Mouse (Mus musculus) bone marrow, adult 2 months (tissue): ENCODE measurements around the gene Rif1. TPM values are rescaled to one million over a fixed set of nuclear protein-coding genes. Genes with fewer than 3 reads are reported as not detected.
A peak's percentile ranks its signal among the peaks of the same experiment; 100 is the strongest.

Experiments
- H3K27ac ChIP-seq: fragments of 200-500 bp; 2 replicates; pipeline ENCODE4 v1.5.1; 2012; ENCODE audit warnings: low read depth, mild to moderate bottlenecking, control low read depth, inconsistent platforms, low read length; ENCODE audit not compliant: control insufficient read depth, poor library complexity, insufficient read depth
- H3K4me1 ChIP-seq: fragments of 200-500 bp; 2 replicates; pipeline ENCODE4 v1.6.1; 2011; ENCODE audit warnings: low read length; ENCODE audit not compliant: control insufficient read depth, insufficient read depth
- H3K4me3 ChIP-seq: fragments of 200-500 bp; replicated peaks from 2 replicates; pipeline ENCODE3; 2011; ENCODE audit warnings: mild to moderate bottlenecking, low read depth, low read length, control low read depth; ENCODE audit not compliant: control insufficient read depth
- CTCF ChIP-seq: fragments of 200-500 bp; IDR thresholded peaks from 2 replicates; pipeline ENCODE4 v1.5.1; 2011; ENCODE audit warnings: low read length, control low read depth; ENCODE audit not compliant: control insufficient read depth, insufficient read depth
- POLR2A ChIP-seq: fragments of 200-500 bp; IDR thresholded peaks from 2 replicates; pipeline ENCODE4 v1.6.1; 2011; ENCODE audit warnings: low read depth, mild to moderate bottlenecking, control low read depth, low read length, borderline replicate concordance; ENCODE audit not compliant: control insufficient read depth
- WGBS: fragments of 180-500 bp; shearing (Covaris S2); methylation state at CpG from one replicate; pipeline ENCODE4 v1.1.7; 2018; 5-methylcytosine and 5-hydroxymethylcytosine counted together
- polyA plus RNA-seq: library from polyadenylated mRNA; stranded (reverse); fragments of >200 nt; gene quantifications from 2 replicates; pipeline ENCODE4 v1.2.4, GENCODE M21; 2011; ENCODE audit warnings: low replicate concordance; ENCODE audit not compliant: missing spikeins, insufficient read depth, insufficient read length

Rif1 gene
- 11.0 and 15.2 TPM in 2 replicates for polyA plus RNA-seq

DNA sequence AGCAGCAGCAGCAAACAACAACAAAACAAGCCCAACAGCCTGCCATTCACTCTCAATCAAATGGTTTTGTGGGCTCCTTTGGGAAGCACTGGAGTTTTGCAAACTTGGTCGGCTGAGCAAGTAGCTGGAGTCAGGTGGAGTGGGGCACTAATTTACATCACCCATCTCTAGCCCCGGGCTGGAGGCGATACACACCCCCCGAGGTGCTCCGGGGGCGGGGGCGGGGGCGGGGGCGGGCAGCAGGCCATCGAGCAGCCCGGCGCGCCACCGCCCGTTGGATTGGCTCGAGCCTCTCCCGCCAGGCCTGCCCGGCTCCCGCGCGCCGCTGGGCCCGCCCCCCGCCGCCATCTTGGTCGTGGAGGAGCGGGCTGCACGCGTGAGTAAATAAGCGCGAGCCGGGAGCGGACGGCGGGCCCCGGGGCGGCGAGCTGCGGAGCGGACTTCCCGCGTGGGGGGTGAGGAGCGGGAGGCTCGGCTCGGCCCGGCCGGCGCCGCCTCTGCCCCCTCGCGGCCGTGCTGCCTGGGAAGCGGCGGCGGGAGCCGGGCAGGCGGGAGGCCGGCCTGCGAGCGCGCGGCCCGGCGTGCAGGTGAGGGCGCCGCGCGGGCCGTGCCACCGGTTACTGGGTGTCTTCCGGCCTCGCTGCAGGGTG, at the start of gene Rif1:
TSS of gene Rif1 (plus strand) at position 342 of the 650 bp plus-strand sequence.
- TF ChIP-seq CTCF (no peak), POLR2A (peak; percentile 25; the same call in 1 of the 2 replicates)
- H3K27ac ChIP-seq: peak within 1 kb of the TSS; percentile 75; the same call in 1 of the 2 replicates
- peak within 1 kb of the TSS; percentile 64 for H3K4me3 ChIP-seq
- WGBS: under 1% methylated on average over 69 of the region's 72 CpGs
- H3K4me1 ChIP-seq: no peaks in the 10 kb centered on the region; the same call in none of the 2 replicates

GRCm38 (mm10) chr2:52027061-52027460, 45.6 kb upstream of the Rif1 start:
- no peaks in the 10 kb centered on the region for H3K4me1 ChIP-seq
- H3K27ac ChIP-seq: no peak overlapping the region
- WGBS: 80% methylated on average over 4 of the region's 4 CpGs
- no peak overlapping the region for H3K4me3 ChIP-seq
- TF ChIP-seq POLR2A (no peak), CTCF (no peak)

DNA sequence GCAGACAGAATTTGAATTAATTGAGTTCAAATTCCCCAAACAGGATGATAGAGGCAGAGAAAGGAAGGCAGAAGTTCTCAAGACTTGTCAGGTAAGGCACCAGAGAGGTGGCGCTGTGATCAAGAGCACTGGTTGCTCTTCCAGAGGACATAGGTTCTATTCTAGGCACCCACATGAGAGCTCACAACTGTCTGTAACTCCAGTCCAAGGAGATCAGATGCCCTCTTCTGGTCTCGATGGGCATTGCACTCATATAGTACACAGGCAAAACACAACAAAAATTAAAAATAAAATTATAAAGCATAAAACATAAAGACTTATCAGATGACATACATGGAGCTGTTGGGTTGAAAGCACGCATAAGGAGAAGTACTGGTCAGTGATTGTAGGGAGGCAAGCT, 43.2 kb upstream of the Rif1 start:
- Histone ChIP-seq H3K27ac (no peak overlapping the region), H3K4me1 (no peaks in the 10 kb centered on the region), H3K4me3 (no peak overlapping the region)
- WGBS: 84% methylated on average over 3 of the region's 3 CpGs
- TF ChIP-seq POLR2A: no peak
- no peak for TF ChIP-seq CTCF

DNA sequence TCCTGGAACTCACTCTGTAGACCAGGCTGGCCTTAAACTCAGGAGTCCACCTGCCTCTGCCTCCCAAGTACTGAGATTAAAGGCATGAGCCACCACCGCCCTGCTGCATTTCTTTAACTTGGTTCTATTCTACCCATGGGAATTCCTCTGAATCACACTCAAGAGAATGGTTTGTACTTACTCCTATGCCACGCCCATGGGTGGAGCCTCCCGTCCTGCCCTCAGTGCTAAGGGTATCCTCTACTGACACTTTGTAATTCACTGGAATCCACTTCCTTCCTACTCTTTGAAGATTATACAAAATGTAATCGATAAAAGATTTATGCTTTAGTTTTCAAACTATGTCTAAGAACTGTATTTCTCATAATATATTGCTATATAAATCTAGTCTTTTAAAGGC, 41.1 kb upstream of the Rif1 start:
- Histone ChIP-seq H3K27ac (no peak overlapping the region), H3K4me1 (no peaks in the 10 kb centered on the region; the same call in 1 of the 2 replicates), H3K4me3 (no peak overlapping the region)
- WGBS: 60% methylated on average over 4 of the region's 4 CpGs
- TF ChIP-seq POLR2A (no peak), CTCF (no peak)

DNA sequence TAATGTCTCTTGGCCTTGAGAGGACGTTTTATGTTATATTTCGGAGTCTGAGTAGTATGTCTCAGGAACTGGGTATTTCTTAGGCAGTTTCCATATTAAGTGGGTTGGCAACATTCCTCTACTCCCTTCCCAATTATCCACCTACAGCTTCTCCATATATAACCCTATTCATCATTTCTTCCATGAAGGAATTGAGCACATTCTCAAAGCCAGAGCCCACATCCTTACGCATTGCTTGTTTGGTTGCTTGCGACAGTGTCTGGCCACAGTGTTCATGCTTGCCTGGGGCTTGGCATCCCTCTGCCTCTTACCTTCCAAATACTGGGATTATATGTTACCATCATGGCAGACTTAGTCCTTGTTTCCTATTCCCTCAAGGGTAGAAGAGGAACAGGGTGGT, 38.0 kb upstream of the Rif1 start:
- Histone ChIP-seq H3K4me3 (no peak overlapping the region), H3K27ac (no peak overlapping the region), H3K4me1 (no peaks in the 10 kb centered on the region; the same call in 1 of the 2 replicates)
- TF ChIP-seq POLR2A: no peak
- TF ChIP-seq CTCF: no peak
- WGBS: 89% methylated on average over 4 of the region's 4 CpGs

GRCm38 (mm10) chr2:52035144-52035543, 37.5 kb upstream of the Rif1 start:
- WGBS: 74% methylated on average over 4 of the region's 4 CpGs

DNA sequence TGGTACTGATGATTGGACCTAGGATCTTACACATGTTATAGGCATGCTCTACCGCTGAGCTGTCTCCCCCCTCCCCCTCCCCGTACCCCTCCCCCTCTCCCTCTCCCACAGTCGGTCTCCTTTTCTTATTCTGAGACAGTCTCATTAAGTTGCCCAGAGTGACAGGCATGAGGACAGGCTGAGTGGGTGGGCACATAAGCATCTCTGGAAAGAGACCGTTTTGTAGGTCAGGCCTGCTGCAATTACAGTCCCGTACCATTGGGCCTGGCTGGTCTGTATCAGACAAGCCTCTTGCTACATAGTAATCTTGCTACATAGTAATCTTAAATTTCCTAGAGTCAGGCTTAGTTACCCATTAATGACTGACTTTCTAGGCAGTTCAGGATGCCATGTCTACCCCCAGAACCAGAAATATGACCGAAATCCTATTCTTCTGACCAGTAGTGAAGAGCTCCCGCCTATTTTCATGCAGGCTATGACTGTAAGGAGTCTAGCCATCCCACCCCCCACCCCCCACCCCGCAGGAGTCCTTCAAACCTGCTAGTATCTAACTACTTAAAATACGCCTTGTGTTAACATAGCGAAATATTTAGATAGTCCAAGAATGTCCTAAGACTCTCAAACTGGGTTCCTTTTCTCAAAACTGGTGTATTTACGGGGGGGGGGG, 35.6 kb upstream of the Rif1 start:
- no peak for TF ChIP-seq CTCF
- no peak for TF ChIP-seq POLR2A
- no peak overlapping the region for H3K4me3 ChIP-seq
- 65% methylated on average over 11 of the region's 11 CpGs for WGBS
- H3K4me1 ChIP-seq: no peaks in the 10 kb centered on the region; the same call in 1 of the 2 replicates
- no peak overlapping the region for H3K27ac ChIP-seq

More at GRCm38 (mm10) chr2:52035144-52035543, 37.5 kb upstream of the Rif1 start:
- no peak overlapping the region for H3K4me3 ChIP-seq
- no peak overlapping the region for H3K27ac ChIP-seq
- no peaks in the 10 kb centered on the region; the same call in 1 of the 2 replicates for H3K4me1 ChIP-seq
- TF ChIP-seq CTCF (no peak), POLR2A (no peak)

DNA sequence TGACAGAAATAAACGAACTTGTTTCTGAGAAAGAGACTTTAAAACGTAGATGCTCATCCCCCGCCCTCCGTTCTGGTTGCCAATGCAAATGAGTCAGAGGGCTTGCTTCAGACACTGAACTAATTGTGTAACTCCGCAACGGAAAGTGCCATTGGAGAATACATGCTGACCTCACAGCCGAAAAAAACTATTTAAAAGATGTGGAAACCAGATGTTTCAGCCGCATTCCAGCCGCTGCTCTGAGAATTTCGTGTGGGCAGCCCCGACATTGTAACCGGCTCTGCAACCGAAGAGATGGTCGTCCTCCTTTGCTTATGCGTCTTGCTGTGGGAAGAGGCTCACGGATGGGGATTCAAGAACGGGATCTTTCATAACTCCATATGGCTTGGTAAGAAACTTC, 34.8 kb upstream of the Rif1 start, which contains the start of gene Tnfaip6:
TSS of gene Tnfaip6 (plus strand) at position 128 of the 400 bp plus-strand sequence.
- no peaks in the 10 kb centered on the region; the same call in 1 of the 2 replicates for H3K4me1 ChIP-seq
- peak within 1 kb of the TSS; percentile 70 for H3K4me3 ChIP-seq
- 1% methylated on average over 17 of the region's 17 CpGs for WGBS
- TF ChIP-seq CTCF: no peak
- TF ChIP-seq POLR2A: no peak
- no peak within 1 kb of the TSS for H3K27ac ChIP-seq
